Mouse (Mus musculus) adrenal gland, adult 2 months (tissue): Measurements from ENCODE around the gene Gm21394. TPM values are rescaled to one million over a fixed set of nuclear protein-coding genes. Genes with fewer than 3 reads are reported as not detected.
"Not testable (repeated sequence)": the region's sequence is repeated elsewhere in the genome, so short reads cannot be mapped to it uniquely, and the experiment has no call there.

ENCODE experiments used
- DNase-seq: peaks from one replicate; pipeline ENCODE4 v3.0.0; 2021
- long read RNA-seq: library from polyadenylated mRNA; stranded (forward); transcript quantifications from one replicate; pipeline ENCODE4 v2.0.0, GENCODE M21; 2021
- polyA plus RNA-seq: library from polyadenylated mRNA; depleted of rRNA; stranded (reverse); fragments of >200 nt; gene quantifications from 2 replicates; pipeline ENCODE4 v1.2.3, GENCODE M21; 2012; rRNA removed
- total RNA-seq, 2 experiments: library from RNA; stranded (reverse); gene quantifications; 2 replicates each; pipeline ENCODE4 v1.2.3; 2021

Gm21394 gene
- total RNA-seq (not detected), polyA plus RNA-seq (not detected in 2 replicates)
- long read RNA-seq, result 0 reads

- not testable (repeated sequence) for DNase-seq
These were observed at the start of gene Gm21394 for GRCm38 (mm10) chrY:84564807-84565206. Gene Gm21394, minus strand, starts transcription at chrY:84564907.

Other genes starting within 250 kb of the Gm21394 start
- not detected for gene Gm21409, start 181.8 kb upstream of the Gm21394 start, total RNA-seq
- gene Gm21409, start 181.8 kb upstream of the Gm21394 start, polyA plus RNA-seq, result not detected in 2 replicates